Mouse (Mus musculus): ENCODE measurements around the gene Selenos.

DNA sequence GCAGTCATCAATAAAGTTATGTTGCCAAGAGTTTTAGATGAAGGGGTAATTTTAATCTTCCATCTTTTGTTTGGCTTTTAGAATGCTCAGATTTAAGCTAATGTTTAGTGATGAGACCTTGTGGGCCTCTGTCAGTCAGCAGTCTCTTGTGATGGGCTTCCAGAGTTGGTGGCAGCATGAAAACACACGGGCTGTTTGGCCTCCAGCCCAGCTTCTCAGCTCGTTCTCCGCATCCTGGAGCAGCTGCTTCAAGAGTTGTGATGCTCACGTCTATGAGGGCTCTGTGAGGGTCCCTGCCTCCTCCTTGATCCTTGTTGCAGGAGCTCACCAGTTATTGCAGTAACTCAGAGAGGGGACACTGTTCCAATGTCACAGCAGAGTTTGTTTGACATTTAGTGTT is 58.9 kb downstream of the Selenos start:
- TF ChIP-seq GATA1 (IDR thresholded peaks at IDR 0.05; ENCODE audit: low read length) (no peak), TAL1 (IDR thresholded peaks at IDR 0.05; ENCODE audit: low read length) (no peak)
